Mouse (Mus musculus) kidney, adult 2 months (tissue): Measurements from ENCODE around the gene Zfpm1.

Source experiments
- CTCF ChIP-seq: fragments of 200-500 bp; conservative IDR thresholded peaks from 2 replicates; pipeline ENCODE4 v1.5.1; 2011; ENCODE audit warnings: low read depth, mild to moderate bottlenecking, control low read depth, low read length, moderate library complexity, mixed read lengths; ENCODE audit not compliant: insufficient read depth, insufficient read length
- POLR2A ChIP-seq: fragments of 200-500 bp; IDR thresholded peaks from one replicate; pipeline ENCODE4 v1.6.1; 2011; ENCODE audit warnings: low read depth, low read length, control low read depth

DNA sequence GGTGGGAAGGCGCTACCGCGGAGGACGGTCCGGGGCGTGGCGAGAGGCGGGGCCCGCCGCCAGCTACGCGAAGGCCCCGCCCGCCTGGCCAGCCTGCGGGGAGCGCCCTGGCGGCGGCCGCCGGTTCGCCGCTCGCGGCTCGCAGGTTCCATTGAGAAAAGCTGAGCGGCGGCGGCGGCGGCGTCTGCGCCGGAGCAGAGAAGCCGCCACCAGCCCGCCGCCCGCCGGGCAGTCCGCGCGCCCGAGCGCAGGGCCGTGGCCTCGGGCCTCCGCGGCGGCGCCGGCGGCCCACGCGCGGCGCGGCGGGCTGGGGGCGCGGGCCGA, at the start of gene Zfpm1:
- TF ChIP-seq POLR2A (no peak), CTCF (no peak)
